Mouse (Mus musculus): ENCODE measurements around the gene Plscr2. TPM values are rescaled to one million over a fixed set of nuclear protein-coding genes. Genes with fewer than 3 reads are reported as not detected.

The Plscr2 gene
- total RNA-seq, 2 experiments from 2014 or later = 1.3 TPM

DNA sequence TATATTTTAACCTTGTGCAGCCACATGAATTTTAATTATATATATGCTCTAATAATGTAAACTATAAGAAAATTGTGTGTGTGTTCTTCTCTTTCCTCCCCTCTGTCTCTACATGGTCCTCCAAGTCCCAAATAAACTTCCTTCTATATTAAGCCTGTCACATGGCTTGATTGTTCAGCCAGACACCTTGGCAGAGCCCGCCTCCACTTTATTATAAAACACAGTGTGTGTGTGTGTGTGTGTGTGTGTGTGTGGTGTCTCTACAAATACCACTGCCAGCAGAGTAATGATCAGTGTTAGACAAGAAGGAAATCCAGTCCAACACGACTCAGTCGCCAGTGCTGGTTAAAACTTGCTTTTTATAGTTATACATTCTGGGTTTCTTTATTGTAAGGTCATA, 62.3 kb downstream of the Plscr2 start:
- no peak for DNase-seq (ENCODE audit: low spot score in 2 of 2)

- no peak for DNase-seq (ENCODE audit: low spot score in 2 of 2)
These were observed 63.6 kb downstream of the Plscr2 start for GRCm38 (mm10) chr9:92338954-92339353.

Small RNA genes within 50 kb of the gene (microRNA-seq; reads per million reads assigned to microRNA genes)
- gene Mir6386 = not detected

Other genes with a start within 250 kb of the Plscr2 start
- gene Plscr5, start 82.7 kb upstream of the Plscr2 start, total RNA-seq (2021) = not detected
- gene Plscr1, start 25.9 kb upstream of the Plscr2 start, total RNA-seq (2021) = 1 to 10 TPM; 2.5 to 3.1 TPM
- not detected for gene 1700057G04Rik, start 33.8 kb downstream of the Plscr2 start, total RNA-seq (2021)
- gene Plscr4, start 181.8 kb downstream of the Plscr2 start, total RNA-seq (2021) = 1 to 10 TPM; 7.2 to 8.6 TPM